Mouse (Mus musculus) limb, embryonic 12.5 days (tissue): ENCODE measurements around the gene Marf1. TPM values are rescaled to one million over a fixed set of nuclear protein-coding genes. Genes with fewer than 3 reads are reported as not detected.

Experiments used
- ATAC-seq: fragments of 200-750 bp; cut with Nextera tagmentation; 2 replicates; pipeline ENCODE4 v1.8.0; 2017; ENCODE audit warnings: low read depth, moderate TSS enrichment; ENCODE audit not compliant: insufficient number of reproducible peaks, insufficient read depth, low FRiP score, low TSS enrichment
- H3K27ac ChIP-seq: fragments of 300-500 bp; sonication (generic); 2 replicates; pipeline ENCODE4 v1.5.1; 2016; ENCODE audit warnings: mild to moderate bottlenecking, moderate library complexity
- H3K27me3 ChIP-seq: fragments of 300-500 bp; sonication (generic); 2 replicates; pipeline ENCODE4 v1.6.1; 2016; ENCODE audit warnings: mild to moderate bottlenecking, moderate library complexity
- H3K36me3 ChIP-seq: fragments of 300-500 bp; sonication (generic); 2 replicates; pipeline ENCODE4 v1.6.1; 2016; ENCODE audit warnings: mild to moderate bottlenecking, moderate library complexity
- H3K4me1 ChIP-seq: fragments of 300-500 bp; sonication (generic); replicated peaks from 2 replicates; pipeline ENCODE4 v1.6.1; 2016
- H3K4me2 ChIP-seq: fragments of 300-500 bp; sonication (generic); 2 replicates; pipeline ENCODE4 v1.6.1; 2016; ENCODE audit warnings: mild to moderate bottlenecking, moderate library complexity
- H3K4me3 ChIP-seq: fragments of 300-500 bp; sonication (generic); replicated peaks from 2 replicates; pipeline ENCODE4 v1.5.1; 2016; ENCODE audit warnings: mild to moderate bottlenecking
- H3K9ac ChIP-seq: fragments of 300-500 bp; sonication (generic); replicated peaks from 2 replicates; pipeline ENCODE4 v1.6.1; 2016; ENCODE audit warnings: mild to moderate bottlenecking, moderate library complexity
- H3K9me3 ChIP-seq: fragments of 300-500 bp; sonication (generic); 2 replicates; pipeline ENCODE4 v1.6.1; 2016; ENCODE audit warnings: mild to moderate bottlenecking, moderate library complexity
- WGBS: fragments of 180-500 bp; shearing (Covaris S2); methylation state at CpG from one replicate; pipeline ENCODE4 v1.1.7; 2016; 5-methylcytosine and 5-hydroxymethylcytosine counted together
- polyA plus RNA-seq: library from polyadenylated mRNA; unstranded; fragments of >200 nt; fragmentation: Nextera tagmentation; extraction: Ambion mirVana; gene quantifications from 2 replicates; pipeline ENCODE4 v1.2.1, GENCODE M21; 2016

The Marf1 gene
- polyA plus RNA-seq, result 15.3 and 20.5 TPM in 2 replicates

DNA sequence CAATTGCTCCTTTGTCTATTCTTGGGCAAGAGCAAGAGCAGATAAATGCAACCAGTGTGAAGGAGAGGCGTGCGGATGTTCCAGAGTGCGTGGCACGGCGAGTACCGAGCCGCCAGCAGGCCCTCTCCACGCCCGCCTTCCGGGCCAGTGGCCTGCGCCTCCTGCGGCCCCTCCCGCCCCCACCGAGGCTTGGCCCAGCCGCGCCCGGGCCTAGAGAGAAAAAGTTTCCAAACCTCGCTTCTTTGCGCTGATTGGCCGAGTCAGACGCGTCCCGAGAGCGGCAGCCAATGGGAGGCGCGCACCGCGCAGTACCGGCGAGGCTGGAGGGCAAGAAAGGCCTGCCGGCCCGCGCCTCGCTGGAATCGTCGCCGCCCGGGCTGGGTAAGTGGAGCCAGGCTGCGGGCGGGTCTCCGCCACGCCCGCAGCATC is at the start of gene Marf1, which contains the start of gene Nde1:
Gene Marf1, minus strand, starts transcription at position 364 of the 429 bp plus-strand sequence.
Gene Nde1, plus strand, starts transcription at position 288 of the 429 bp plus-strand sequence.
- Histone ChIP-seq H3K9ac (peak within 1 kb of the TSS; percentile 88), H3K27ac (peak within 1 kb of the TSS; percentile 96), H3K4me2 (peak within 1 kb of the TSS; percentile 71), H3K36me3 (peaks cover 6% of the 10 kb centered on the region; the same call in 1 of the 2 replicates), H3K4me1 (peaks cover 29% of the 10 kb centered on the region), H3K9me3 (no peaks in the 10 kb centered on the region), H3K4me3 (peak within 1 kb of the TSS; percentile 81), H3K27me3 (no peaks in the 10 kb centered on the region)
- WGBS, result under 1% methylated on average over 43 of the region's 43 CpGs
- ATAC-seq, result peak; percentile 89

DNA sequence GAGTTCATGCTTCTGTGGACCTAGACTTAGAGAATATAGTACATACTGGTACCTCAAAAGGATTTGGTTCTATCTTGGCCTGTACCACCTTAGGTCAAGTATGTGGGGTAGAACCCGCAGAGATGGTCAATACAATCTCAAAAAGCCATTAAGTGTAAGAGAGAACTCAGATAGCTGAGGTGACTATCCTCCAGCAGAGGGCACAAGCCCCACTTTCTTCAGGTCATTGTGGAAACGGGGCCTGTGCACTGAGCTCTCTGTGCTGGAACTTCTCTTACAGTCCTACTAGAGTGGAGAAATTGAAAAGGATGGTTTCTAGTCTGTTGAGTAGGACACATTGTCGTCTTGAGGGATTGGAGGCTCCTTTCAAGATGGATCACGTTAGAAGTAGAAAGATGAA is 35.6 kb upstream of the Marf1 start:
- 80% methylated on average over 4 of the region's 4 CpGs for WGBS
- H3K36me3 ChIP-seq, result no peaks in the 10 kb centered on the region

DNA sequence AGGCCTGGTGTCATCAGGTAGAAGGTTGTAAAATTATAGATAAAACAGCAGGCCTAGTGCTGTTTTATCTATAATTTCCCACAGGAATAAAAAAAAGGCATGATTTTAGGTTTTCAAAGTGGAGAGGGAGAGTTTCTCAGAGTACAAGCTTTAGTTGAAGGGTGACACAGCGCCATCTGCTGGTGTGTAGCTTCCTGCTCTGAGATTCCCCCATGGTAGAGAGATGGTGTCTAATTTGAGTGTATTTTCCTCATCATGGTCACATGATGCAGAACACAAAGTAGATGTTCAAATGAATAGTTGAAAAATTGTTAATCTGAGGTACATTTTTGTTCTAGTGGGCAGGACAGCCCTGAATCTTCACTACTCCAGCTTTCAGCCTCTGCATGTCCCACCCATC is 32.3 kb upstream of the Marf1 start:
- 20% methylated on average over 1 of the region's 1 CpGs for WGBS
- Histone ChIP-seq H3K4me2 (no peak overlapping the region), H3K27me3 (no peaks in the 10 kb centered on the region), H3K9me3 (no peaks in the 10 kb centered on the region), H3K4me1 (no peaks in the 10 kb centered on the region), H3K36me3 (peaks cover 30% of the 10 kb centered on the region), H3K9ac (no peak overlapping the region), H3K27ac (no peak overlapping the region), H3K4me3 (no peak overlapping the region)
- ATAC-seq, result no peak

More for the DNA sequence above, 35.6 kb upstream of the Marf1 start:
- H3K4me1 ChIP-seq, result no peaks in the 10 kb centered on the region
- no peak overlapping the region for H3K27ac ChIP-seq
- no peak overlapping the region for H3K9ac ChIP-seq
- no peak overlapping the region for H3K4me3 ChIP-seq
- H3K27me3 ChIP-seq, result no peaks in the 10 kb centered on the region
- ATAC-seq, result no peak
- no peaks in the 10 kb centered on the region for H3K9me3 ChIP-seq
- H3K4me2 ChIP-seq, result no peak overlapping the region

DNA sequence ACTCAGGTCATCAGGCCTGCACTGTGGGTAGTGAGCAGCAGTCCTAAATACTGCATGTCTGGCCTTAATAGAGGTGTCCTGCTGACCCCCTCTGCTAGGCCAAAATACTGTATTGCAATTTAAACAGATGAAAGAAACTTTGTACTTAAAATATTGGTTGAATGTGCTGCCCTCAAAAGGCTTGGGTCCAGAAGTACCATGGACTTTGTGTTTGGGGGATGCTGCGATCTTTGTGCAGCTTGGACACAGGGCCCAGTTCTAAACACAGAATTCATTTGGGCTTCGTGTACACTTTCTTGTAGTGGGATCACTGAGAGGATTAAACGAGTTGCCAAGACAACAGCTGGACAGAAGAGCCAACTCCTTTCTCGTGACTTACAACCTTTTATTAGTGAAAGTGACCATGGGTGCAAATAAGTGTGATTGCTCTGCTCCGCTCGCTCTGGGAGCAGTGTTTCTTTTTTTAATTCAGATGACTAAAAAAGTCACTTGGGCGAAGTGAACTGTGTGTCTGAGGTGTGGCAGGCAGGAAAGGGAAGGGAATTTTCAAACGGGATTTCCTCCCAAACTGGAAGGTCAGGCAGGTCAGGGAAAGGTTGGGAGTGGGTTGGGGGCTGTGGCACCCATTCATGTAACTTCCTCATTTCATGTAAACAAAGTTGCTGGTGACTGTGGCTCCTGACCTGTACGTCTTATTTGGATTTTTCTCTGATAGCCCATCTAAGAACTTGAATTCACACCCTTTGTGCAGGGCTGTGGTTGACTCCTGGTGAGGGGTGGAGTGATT is 31.2 kb upstream of the Marf1 start:
- Histone ChIP-seq H3K27me3 (no peaks in the 10 kb centered on the region), H3K4me3 (no peak overlapping the region), H3K4me1 (no peaks in the 10 kb centered on the region), H3K9me3 (no peaks in the 10 kb centered on the region), H3K27ac (no peak overlapping the region), H3K36me3 (peaks cover 41% of the 10 kb centered on the region), H3K9ac (no peak overlapping the region), H3K4me2 (no peak overlapping the region)
- WGBS, result 75% methylated on average over 9 of the region's 9 CpGs
- no peak for ATAC-seq

DNA sequence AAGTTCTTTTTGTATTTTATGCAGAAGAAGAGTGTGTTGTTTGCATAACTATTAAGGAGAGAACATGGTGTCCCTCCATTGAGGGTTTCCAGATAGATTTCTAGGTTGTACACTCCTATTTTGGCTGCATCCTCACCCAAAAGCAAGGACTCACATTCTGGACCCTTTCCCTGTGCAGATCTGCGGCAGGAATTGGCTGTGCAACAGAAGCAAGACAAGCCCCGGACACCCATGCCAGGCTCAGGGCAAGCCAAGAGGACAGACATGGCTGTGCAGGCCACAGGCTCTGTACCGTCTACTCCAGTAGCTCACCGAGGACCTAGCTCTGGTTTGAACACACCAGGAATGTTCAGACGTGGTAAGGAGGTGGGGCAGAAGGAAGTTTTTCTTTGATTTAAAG is 22.4 kb upstream of the Marf1 start:
- H3K9ac ChIP-seq, result no peak overlapping the region
- H3K27me3 ChIP-seq, result no peaks in the 10 kb centered on the region
- H3K4me2 ChIP-seq, result no peak overlapping the region
- ATAC-seq, result no peak
- peaks cover 100% of the 10 kb centered on the region for H3K36me3 ChIP-seq
- WGBS, result 95% methylated on average over 5 of the region's 5 CpGs
- no peak overlapping the region for H3K27ac ChIP-seq
- no peaks in the 10 kb centered on the region for H3K9me3 ChIP-seq
- H3K4me1 ChIP-seq, result no peaks in the 10 kb centered on the region
- no peak overlapping the region for H3K4me3 ChIP-seq

DNA sequence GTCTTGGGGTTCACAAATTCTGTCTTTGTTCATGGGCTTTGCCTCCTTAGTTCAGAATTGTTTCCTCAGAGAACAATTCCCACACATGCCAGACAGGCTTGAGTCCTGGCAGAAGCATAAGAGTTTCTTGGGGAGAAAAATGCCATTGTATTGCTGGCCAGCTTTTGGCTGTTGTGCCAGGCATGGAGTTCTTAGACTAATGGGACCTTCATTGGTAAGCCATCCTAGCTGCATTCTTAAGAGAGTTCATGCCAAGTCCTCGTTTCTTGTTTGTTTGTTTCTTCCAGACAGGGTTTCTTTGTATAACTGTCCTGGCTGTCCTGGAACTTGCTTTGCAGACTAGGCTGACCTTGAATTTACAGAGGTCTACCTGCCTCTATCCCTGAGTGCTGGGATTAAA is 20.7 kb upstream of the Marf1 start:
- 77% methylated on average over 1 of the region's 1 CpGs for WGBS
- Histone ChIP-seq H3K4me3 (no peak overlapping the region), H3K9ac (no peak overlapping the region), H3K4me1 (no peaks in the 10 kb centered on the region), H3K9me3 (no peaks in the 10 kb centered on the region), H3K27ac (no peak overlapping the region), H3K36me3 (peaks cover 100% of the 10 kb centered on the region), H3K4me2 (no peak overlapping the region), H3K27me3 (no peaks in the 10 kb centered on the region)
- no peak for ATAC-seq

DNA sequence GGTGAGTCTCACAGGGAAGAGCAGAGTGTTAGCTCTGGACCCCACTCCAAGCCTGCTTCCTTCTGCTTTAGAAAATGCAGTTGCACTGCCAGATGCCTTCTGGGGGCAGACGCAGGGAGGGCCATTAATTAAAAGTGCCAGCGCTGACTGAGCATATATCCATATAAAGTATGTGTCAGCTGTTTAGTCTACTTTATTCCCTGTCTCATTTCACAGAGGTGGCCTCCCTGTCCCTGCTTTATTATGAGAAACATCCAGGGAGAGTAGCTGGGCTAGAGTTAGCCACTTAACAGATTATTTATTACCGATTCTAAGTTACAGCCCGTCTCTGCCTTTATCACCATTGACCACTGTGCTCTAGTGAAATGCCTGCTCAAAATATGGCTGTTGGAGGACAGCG is 19.2 kb upstream of the Marf1 start:
- ATAC-seq, result no peak
- Histone ChIP-seq H3K4me3 (no peak overlapping the region), H3K4me1 (no peaks in the 10 kb centered on the region), H3K9me3 (no peaks in the 10 kb centered on the region), H3K27me3 (no peaks in the 10 kb centered on the region), H3K36me3 (peaks cover 100% of the 10 kb centered on the region), H3K27ac (no peak overlapping the region), H3K9ac (no peak overlapping the region), H3K4me2 (no peak overlapping the region)
- 86% methylated on average over 5 of the region's 5 CpGs for WGBS

DNA sequence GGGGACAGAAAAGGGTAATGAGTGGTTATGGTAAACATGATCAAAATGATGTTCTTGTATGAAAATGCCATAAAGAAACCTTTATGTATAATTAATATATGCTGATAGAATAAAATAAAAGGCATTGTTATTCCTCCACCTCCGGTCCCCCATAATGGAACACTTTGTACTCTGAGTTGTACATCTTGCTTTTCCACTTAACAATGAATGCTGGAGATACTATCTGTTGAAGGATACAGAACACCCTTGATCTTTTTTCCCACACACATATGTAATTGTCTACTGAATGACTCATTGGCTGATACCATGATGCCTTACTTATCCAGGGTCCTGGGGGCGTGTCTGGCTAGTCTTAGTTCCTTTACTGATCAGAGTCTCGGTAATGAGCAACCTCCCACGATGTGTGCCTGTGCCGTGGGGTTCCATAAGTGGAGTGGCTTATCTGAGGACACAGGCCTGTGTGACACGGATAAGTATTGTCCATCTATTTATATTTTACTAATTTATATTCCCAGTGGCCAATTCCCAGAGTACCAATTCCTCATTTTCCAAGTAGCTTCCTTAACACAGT is 17.1 kb upstream of the Marf1 start:
- Histone ChIP-seq H3K27me3 (no peaks in the 10 kb centered on the region), H3K4me2 (no peak overlapping the region), H3K4me3 (no peak overlapping the region), H3K27ac (no peak overlapping the region), H3K9me3 (no peaks in the 10 kb centered on the region), H3K9ac (no peak overlapping the region), H3K4me1 (no peaks in the 10 kb centered on the region), H3K36me3 (peaks cover 100% of the 10 kb centered on the region)
- 91% methylated on average over 6 of the region's 6 CpGs for WGBS
- no peak for ATAC-seq

DNA sequence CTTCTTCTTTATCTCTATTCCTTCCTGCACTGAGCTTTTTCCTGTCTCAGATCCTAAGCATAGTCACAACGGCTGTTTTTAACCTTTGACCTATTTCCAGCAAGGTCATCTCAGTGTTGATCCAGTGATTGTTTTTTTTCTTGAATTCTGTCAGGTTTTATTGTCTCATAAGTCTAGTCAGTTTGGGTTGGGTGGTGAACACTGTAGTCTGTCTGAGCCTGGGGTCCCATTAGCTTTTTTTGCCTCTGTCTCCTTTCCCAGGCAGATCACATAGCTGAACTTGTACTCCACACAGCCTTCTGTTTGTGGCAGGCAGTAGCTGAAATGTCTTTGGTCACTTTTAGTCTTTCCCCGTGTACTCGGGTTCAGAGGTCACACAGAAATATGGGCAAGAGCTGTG is 14.9 kb upstream of the Marf1 start:
- peaks cover 100% of the 10 kb centered on the region for H3K36me3 ChIP-seq

DNA sequence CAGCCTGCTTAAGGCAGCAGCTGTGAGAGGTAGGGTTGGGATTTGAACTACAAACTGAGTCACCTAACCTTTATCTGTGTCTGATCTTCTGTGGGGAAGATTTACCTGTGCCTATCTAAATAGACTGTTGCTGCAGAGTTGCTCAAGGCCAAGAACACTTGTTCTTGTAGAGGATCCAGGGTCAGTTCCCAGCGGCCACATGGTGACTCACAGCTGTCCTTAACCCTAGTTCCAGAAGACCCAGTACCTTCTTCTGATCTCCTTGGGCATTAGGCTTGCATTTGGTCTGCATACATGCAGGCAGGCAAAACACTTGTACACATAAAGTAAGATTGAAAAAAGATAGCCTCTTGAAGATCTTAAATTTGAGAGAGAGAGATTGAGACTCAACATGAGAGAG is 6.6 kb upstream of the Marf1 start:
- no peak for ATAC-seq
- Histone ChIP-seq H3K27ac (no peak overlapping the region), H3K9ac (no peak overlapping the region), H3K36me3 (peaks cover 71% of the 10 kb centered on the region), H3K9me3 (no peaks in the 10 kb centered on the region), H3K27me3 (no peaks in the 10 kb centered on the region), H3K4me1 (peaks cover 14% of the 10 kb centered on the region), H3K4me2 (no peak overlapping the region), H3K4me3 (no peak overlapping the region)
- WGBS, result 93% methylated on average over 1 of the region's 1 CpGs

More for the DNA sequence above, 14.9 kb upstream of the Marf1 start:
- no peaks in the 10 kb centered on the region for H3K9me3 ChIP-seq
- no peak overlapping the region for H3K4me2 ChIP-seq
- H3K27ac ChIP-seq, result no peak overlapping the region
- H3K4me1 ChIP-seq, result no peaks in the 10 kb centered on the region
- WGBS, result 58% methylated on average over 3 of the region's 3 CpGs
- no peak overlapping the region for H3K4me3 ChIP-seq
- ATAC-seq, result no peak
- H3K9ac ChIP-seq, result no peak overlapping the region
- no peaks in the 10 kb centered on the region for H3K27me3 ChIP-seq

DNA sequence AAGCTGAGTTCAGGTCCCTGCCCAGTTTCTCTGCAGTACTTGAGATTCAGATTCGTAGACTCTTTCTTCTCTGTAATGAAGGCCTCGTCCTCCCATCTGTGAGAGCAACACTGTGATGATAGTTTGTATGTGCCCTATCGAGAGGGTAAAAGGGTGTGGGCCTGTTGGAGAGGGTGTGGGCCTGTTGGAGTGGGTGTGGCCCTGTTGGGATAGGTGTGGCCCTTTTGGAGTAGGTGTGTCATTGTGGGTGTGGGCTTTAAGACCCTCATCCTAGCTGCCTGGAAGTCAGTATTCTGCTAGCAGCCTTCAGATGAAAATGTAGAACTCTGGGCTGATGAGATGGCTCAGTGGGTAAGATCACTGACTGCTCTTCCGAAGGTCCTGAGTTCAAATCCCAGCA is 3.3 kb upstream of the Marf1 start:
- ATAC-seq, result no peak
- H3K36me3 ChIP-seq, result peaks cover 41% of the 10 kb centered on the region
- no peaks in the 10 kb centered on the region for H3K9me3 ChIP-seq
- H3K4me1 ChIP-seq, result peaks cover 23% of the 10 kb centered on the region
- H3K9ac ChIP-seq, result no peak overlapping the region
- H3K4me3 ChIP-seq, result no peak overlapping the region
- H3K27me3 ChIP-seq, result no peaks in the 10 kb centered on the region
- 95% methylated on average over 4 of the region's 4 CpGs for WGBS
- H3K27ac ChIP-seq, result no peak overlapping the region
- H3K4me2 ChIP-seq, result no peak overlapping the region
